Mouse (Mus musculus) C2C12 (cell line): ENCODE results near the gene Il9r. TPM values are rescaled to one million over a fixed set of nuclear protein-coding genes. Genes with fewer than 3 reads are reported as not detected.
A peak's percentile ranks its signal among the peaks of the same experiment; 100 is the strongest.

Experiments
- H3K27me3 ChIP-seq: one replicate; pipeline ENCODE4 v1.6.1; 2011; ENCODE audit not compliant: control insufficient read depth, insufficient read depth, insufficient read length
- H3K36me3 ChIP-seq: one replicate; pipeline ENCODE4 v1.6.1; 2011; ENCODE audit not compliant: control insufficient read depth, insufficient read depth
- H3K4me3 ChIP-seq: one replicate; pipeline ENCODE4 v1.5.1; 2011; ENCODE audit warnings: mild to moderate bottlenecking, control low read depth; ENCODE audit not compliant: poor library complexity, insufficient read depth, severe bottlenecking
- H3K79me2 ChIP-seq: one replicate; pipeline ENCODE4 v1.6.1; 2011; ENCODE audit not compliant: control insufficient read depth, insufficient read depth
- H3K79me3 ChIP-seq: one replicate; pipeline ENCODE4 v1.6.1; 2011; ENCODE audit warnings: low read depth, control low read depth
- H3ac ChIP-seq: one replicate; pipeline ENCODE3; 2011; ENCODE audit warnings: low read depth; ENCODE audit not compliant: control insufficient read depth, insufficient read length
- CEBPB ChIP-seq: IDR thresholded peaks from one replicate; pipeline ENCODE4 v1.6.1; 2011; ENCODE audit warnings: low read depth, mild to moderate bottlenecking, control low read depth, moderate library complexity
- CTCF ChIP-seq: IDR thresholded peaks from one replicate; pipeline ENCODE4 v1.5.1; 2011; ENCODE audit not compliant: control insufficient read depth, insufficient read depth, insufficient read length
- FOSL1 ChIP-seq: IDR thresholded peaks from one replicate; pipeline ENCODE4 v1.8.0; 2011; ENCODE audit warnings: mild to moderate bottlenecking, low read length; ENCODE audit not compliant: poor library complexity, insufficient read depth, severe bottlenecking
- MAX ChIP-seq: IDR thresholded peaks from one replicate; pipeline ENCODE4 v1.6.1; 2011; ENCODE audit warnings: mild to moderate bottlenecking, control low read depth
- MYOD1 ChIP-seq: IDR thresholded peaks from one replicate; pipeline ENCODE4 v1.6.1; 2011; ENCODE audit warnings: low read depth; ENCODE audit not compliant: control insufficient read depth, insufficient read length
- MYOG ChIP-seq: IDR thresholded peaks from one replicate; pipeline ENCODE4 v1.6.1; 2011; ENCODE audit not compliant: control insufficient read depth, insufficient read length; ENCODE audit errors: extremely low read depth
- USF1 ChIP-seq: IDR thresholded peaks from one replicate; pipeline ENCODE4 v1.6.1; 2011; ENCODE audit warnings: low read depth, mild to moderate bottlenecking, control low read depth, moderate library complexity
- polyA plus RNA-seq: library from polyadenylated mRNA; unstranded; fragments of >200 nt; fragmentation: generic; extraction: Trizol; gene quantifications from one replicate; pipeline ENCODE4 v1.2.1, GENCODE M21; 2012; ENCODE audit warnings: missing spikeins

Il9r gene
- polyA plus RNA-seq, 1 experiment, result not detected

DNA sequence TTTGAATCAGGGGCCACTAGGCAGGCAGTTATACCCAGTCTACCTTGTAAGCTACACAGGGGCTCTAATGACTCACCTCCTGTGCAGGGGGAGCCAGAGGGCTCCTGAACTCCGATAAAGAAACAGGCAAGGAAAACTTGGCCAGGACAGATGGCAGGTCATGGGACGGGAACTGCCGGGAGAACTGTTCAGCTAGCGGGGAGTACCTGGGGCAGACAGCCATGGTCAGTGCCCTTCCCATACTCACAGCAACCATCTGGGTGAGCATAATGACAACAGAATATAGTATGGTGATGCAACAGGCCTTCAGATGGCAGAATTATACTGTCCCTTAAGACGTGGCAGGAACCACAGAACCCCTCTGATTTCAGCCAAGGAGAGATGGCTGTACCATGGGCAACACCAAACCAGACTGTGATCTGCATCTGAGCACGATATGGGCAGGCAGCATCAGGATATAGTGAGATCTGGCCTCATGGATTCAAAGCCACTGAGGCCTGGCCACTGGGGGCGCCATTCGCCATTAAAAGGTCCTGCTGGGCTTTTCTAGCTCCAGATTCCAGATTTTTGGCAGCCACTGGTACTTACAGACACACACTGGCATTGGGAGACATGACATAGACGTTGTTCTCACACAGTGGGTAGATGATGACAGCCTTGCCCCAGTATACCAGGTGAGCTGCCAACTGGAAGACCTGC is 36.8 kb upstream of the Il9r start:
- no peak for TF ChIP-seq MAX
- TF ChIP-seq CTCF, result peak; percentile 78
- TF ChIP-seq MYOD1, result no peak
- no peak for TF ChIP-seq FOSL1
- TF ChIP-seq USF1, result no peak
- TF ChIP-seq CEBPB, result no peak
- no peak for TF ChIP-seq MYOG
- Histone ChIP-seq H3K36me3 (peaks cover 58% of the 10 kb centered on the region), H3K79me2 (no peaks in the 10 kb centered on the region), H3K4me3 (no peak overlapping the region), H3K27me3 (no peaks in the 10 kb centered on the region), H3ac (no peak overlapping the region), H3K79me3 (no peaks in the 10 kb centered on the region)

DNA sequence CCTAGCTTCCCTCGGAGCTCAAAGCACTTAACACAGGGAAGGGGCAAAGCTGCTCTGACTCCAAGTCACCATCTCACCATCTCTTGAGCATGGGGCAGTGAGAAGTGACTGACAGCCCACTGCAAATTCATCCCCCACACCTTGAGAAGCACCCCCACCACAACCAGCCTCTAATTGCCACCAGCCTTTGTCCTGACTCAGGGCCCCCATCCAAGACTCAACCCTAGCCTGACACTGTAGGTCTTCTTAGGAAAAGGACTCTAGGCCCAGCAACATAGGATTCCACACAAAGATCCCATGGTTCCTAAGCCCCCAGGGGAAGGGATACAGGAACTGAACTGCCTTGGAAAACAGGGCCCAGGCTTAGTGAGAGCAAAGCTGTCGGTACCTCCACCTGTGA is 36.1 kb upstream of the Il9r start:
- Histone ChIP-seq H3K27me3 (no peaks in the 10 kb centered on the region), H3K36me3 (peaks cover 60% of the 10 kb centered on the region)
- TF ChIP-seq FOSL1, result no peak
- no peak for TF ChIP-seq MAX
- no peak for TF ChIP-seq USF1
- no peak for TF ChIP-seq MYOG
- TF ChIP-seq CEBPB, result no peak
- TF ChIP-seq MYOD1, result no peak
- no peak for TF ChIP-seq CTCF

DNA sequence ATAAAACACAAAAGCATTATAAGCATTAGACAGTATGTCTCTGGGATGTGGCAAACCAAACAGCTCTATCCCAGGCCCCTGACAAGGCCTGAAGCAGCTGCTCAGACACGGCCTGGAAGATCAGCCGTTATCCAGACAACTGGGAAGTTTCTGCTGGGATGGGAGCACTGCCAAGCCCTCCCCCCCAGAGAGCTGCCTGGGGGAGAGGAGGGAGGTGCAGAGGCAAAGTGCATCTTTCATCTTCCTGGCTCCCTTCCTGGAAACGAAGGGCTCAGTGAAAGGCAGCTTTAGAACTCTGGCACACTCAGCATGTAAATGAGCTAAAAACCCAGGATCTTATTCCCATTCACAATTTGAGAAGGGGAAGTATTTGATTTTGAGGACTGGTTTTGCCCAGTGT is 35.6 kb upstream of the Il9r start:
- Histone ChIP-seq H3K79me3 (no peaks in the 10 kb centered on the region), H3ac (no peak overlapping the region), H3K4me3 (no peak overlapping the region), H3K27me3 (no peaks in the 10 kb centered on the region), H3K36me3 (peaks cover 64% of the 10 kb centered on the region), H3K79me2 (no peaks in the 10 kb centered on the region)
- no peak for TF ChIP-seq FOSL1
- TF ChIP-seq CTCF, result no peak
- TF ChIP-seq USF1, result no peak
- TF ChIP-seq MYOG, result no peak
- TF ChIP-seq MAX, result no peak
- TF ChIP-seq MYOD1, result no peak
- TF ChIP-seq CEBPB, result no peak

More for the DNA sequence above, 36.1 kb upstream of the Il9r start:
- no peak overlapping the region for H3ac ChIP-seq
- no peaks in the 10 kb centered on the region for H3K79me2 ChIP-seq
- no peaks in the 10 kb centered on the region for H3K79me3 ChIP-seq
- H3K4me3 ChIP-seq, result no peak overlapping the region

DNA sequence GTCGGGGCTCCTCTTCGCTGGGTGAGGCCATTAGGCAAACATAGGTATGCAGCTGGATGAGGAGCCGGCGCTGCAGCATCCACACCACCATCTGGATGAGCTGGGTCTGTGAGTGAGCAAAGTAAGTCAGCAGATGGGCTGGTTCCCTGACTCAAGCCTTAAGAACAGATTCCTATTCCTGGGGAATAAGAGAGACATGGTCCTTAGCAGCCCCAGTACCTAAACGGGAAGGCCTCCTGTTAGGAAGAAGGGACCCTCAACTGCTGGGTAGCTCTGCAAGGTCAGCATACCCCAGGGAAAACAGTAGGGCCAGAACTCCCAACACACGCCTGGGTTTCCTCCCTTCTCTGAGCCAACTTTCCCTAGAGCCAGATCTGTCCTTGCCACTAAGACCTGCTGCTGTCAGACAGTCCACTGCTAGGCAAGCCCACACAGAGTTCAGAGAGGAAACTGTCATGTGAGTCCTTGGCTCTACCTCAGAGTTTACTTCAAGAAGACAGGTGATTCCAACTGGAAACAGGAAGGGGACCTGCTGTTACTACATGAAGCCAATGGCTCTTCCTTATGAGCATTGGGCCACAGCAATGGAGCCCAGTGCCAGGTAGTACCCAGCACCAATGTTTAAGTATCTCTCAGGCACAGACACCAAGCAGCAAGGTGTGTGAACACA is 34.9 kb upstream of the Il9r start:
- no peak overlapping the region for H3K4me3 ChIP-seq
- no peak overlapping the region for H3ac ChIP-seq
- no peak for TF ChIP-seq MAX
- TF ChIP-seq FOSL1, result no peak
- H3K27me3 ChIP-seq, result no peaks in the 10 kb centered on the region
- H3K79me3 ChIP-seq, result no peaks in the 10 kb centered on the region
- peaks cover 70% of the 10 kb centered on the region for H3K36me3 ChIP-seq
- H3K79me2 ChIP-seq, result no peaks in the 10 kb centered on the region

DNA sequence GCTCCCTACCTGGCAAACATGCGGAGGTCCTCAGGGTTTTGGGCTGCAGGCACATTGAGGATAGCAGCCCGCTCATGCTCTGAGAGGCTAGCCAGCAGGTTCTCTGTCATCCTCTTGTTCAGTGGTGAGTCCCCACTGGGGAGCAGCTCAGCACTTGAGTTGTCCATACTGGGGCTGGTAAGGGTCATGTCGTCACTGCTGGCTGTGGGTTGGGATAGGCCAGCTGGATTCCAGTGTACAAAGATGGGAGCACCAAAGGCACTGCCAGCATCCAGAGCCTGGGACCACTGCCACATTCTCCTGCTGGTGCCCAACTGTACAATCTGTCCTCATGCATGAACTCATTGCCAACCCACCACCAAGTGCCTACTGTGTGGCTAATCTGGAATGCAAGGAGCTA is 33.8 kb upstream of the Il9r start:
- Histone ChIP-seq H3K79me2 (no peaks in the 10 kb centered on the region), H3K27me3 (no peaks in the 10 kb centered on the region), H3K79me3 (no peaks in the 10 kb centered on the region), H3K4me3 (no peak overlapping the region), H3ac (no peak overlapping the region), H3K36me3 (peaks cover 75% of the 10 kb centered on the region)
- TF ChIP-seq MYOD1 (no peak), MYOG (no peak), MAX (no peak), CTCF (no peak), FOSL1 (no peak), CEBPB (no peak), USF1 (no peak)
